Mouse (Mus musculus): ENCODE measurements around the gene Lilra5. TPM values are rescaled to one million over a fixed set of nuclear protein-coding genes. Genes with fewer than 3 reads are reported as not detected.

Lilra5 gene
- polyA plus RNA-seq, 1 experiment from 2014 or later = 1.1 TPM

DNA sequence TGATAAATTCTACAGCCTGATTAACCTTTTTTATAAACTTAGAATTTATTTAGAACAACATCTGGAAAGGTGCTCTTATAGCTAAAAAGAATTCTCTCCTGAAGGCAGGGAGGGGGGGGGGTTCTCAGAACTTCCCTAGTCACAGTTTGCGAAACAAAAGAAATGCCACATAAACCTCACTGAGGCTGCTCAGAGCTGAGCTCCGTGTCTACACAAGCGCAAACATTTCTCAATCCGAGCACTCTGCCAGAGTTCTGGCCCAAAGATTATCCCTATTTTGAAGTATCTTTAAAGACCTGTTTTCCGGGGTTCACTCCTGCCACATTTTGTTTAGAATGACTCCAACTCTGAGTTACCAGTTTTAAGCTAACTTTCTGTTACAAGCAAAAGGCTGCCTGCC lies 55.1 kb downstream of the Lilra5 start:
- H3K4me3 ChIP-seq (ENCODE audit: low read depth, low read length) = no peak overlapping the region
- no peak overlapping the region for H3K9ac ChIP-seq (replicated peaks; ENCODE audit: low read depth)
- H3K9me3 ChIP-seq (ENCODE audit: low read length) = no peaks in the 10 kb centered on the region
- no peak for ATAC-seq
- whole genome bisulfite sequencing = 66% methylated on average over 5 of the region's 5 CpGs
- no peak overlapping the region for H3K4me2 ChIP-seq (replicated peaks; ENCODE audit: low read depth, low read length)
- no peaks in the 10 kb centered on the region for H3K27me3 ChIP-seq (replicated peaks; ENCODE audit: insufficient read depth, low read length)
- no peak for DNase-seq (ENCODE audit: low spot score)
- H3K4me1 ChIP-seq (ENCODE audit: insufficient read depth, low read depth, low read length) = no peaks in the 10 kb centered on the region
- TF ChIP-seq CTCF (IDR thresholded peaks at IDR 0.05) (no peak), EP300 (IDR thresholded peaks at IDR 0.05) (no peak)
- no peak overlapping the region for H3K27ac ChIP-seq (ENCODE audit: low read length)
- no peaks in the 10 kb centered on the region for H3K36me3 ChIP-seq (ENCODE audit: insufficient read depth, low read length)

Other genes with a start within 250 kb of the Lilra5 start
- gene Lair1, start 174.6 kb upstream of the Lilra5 start, polyA plus RNA-seq (2015; fragmentation: Nextera tagmentation; extraction: Ambion mirVana) = 2.1 and 2.2 TPM in 2 replicates
- gene Ttyh1, start 118.3 kb upstream of the Lilra5 start, polyA plus RNA-seq (2015; fragmentation: Nextera tagmentation; extraction: Ambion mirVana) = 1.1 and 1.2 TPM in 2 replicates
- 28.0 and 29.6 TPM in 2 replicates for gene Leng8, start 100.7 kb upstream of the Lilra5 start, polyA plus RNA-seq (2015; fragmentation: Nextera tagmentation; extraction: Ambion mirVana)
- 7.6 and 7.7 TPM in 2 replicates for gene Leng9, start 87.4 kb upstream of the Lilra5 start, polyA plus RNA-seq (2015; fragmentation: Nextera tagmentation; extraction: Ambion mirVana)
- gene Cdc42ep5, start 72.9 kb upstream of the Lilra5 start, polyA plus RNA-seq (2015; fragmentation: Nextera tagmentation; extraction: Ambion mirVana) = 46.7 and 51.1 TPM in 2 replicates
- 0.12 and 0.16 TPM in 2 replicates for gene Ncr1, start 100.0 kb downstream of the Lilra5 start, polyA plus RNA-seq (2015; fragmentation: Nextera tagmentation; extraction: Ambion mirVana)
- 0.54 and 0.57 TPM in 2 replicates for gene Gp6, start 160.0 kb downstream of the Lilra5 start, polyA plus RNA-seq (2015; fragmentation: Nextera tagmentation; extraction: Ambion mirVana)
- gene Rdh13, start 207.9 kb downstream of the Lilra5 start, polyA plus RNA-seq (2015; fragmentation: Nextera tagmentation; extraction: Ambion mirVana) = 14.1 and 17.4 TPM in 2 replicates
- 15.0 and 22.5 TPM in 2 replicates for gene Eps8l1, start 222.9 kb downstream of the Lilra5 start, polyA plus RNA-seq (2015; fragmentation: Nextera tagmentation; extraction: Ambion mirVana)